Mouse (Mus musculus) thymus, adult 2 months (tissue): Measurements from ENCODE around the gene Eng. TPM values are rescaled to one million over a fixed set of nuclear protein-coding genes. Genes with fewer than 3 reads are reported as not detected.

Source experiments
- DNase-seq: peaks from one replicate; pipeline ENCODE4 v3.0.0; 2021
- H3K27ac ChIP-seq: fragments of 200-500 bp; 2 replicates; pipeline ENCODE4 v1.5.1; 2012; ENCODE audit warnings: low read length, control low read depth; ENCODE audit not compliant: control insufficient read depth, insufficient read depth
- H3K27me3 ChIP-seq: fragments of 200-500 bp; 2 replicates; pipeline ENCODE4 v1.6.1; 2012; ENCODE audit warnings: mild to moderate bottlenecking, low read length, moderate library complexity, mixed read lengths; ENCODE audit not compliant: control insufficient read depth, insufficient read depth
- H3K36me3 ChIP-seq: fragments of 200-500 bp; 2 replicates; pipeline ENCODE4 v1.6.1; 2012; ENCODE audit warnings: mild to moderate bottlenecking, low read length, moderate library complexity; ENCODE audit not compliant: control insufficient read depth, insufficient read depth
- H3K4me1 ChIP-seq: fragments of 200-500 bp; replicated peaks from 2 replicates; pipeline ENCODE4 v1.6.1; 2012; ENCODE audit warnings: low read length; ENCODE audit not compliant: control insufficient read depth, insufficient read depth
- H3K4me3 ChIP-seq: fragments of 200-500 bp; 2 replicates; pipeline ENCODE4 v1.5.1; 2012; ENCODE audit warnings: mild to moderate bottlenecking, low read length, control low read depth, moderate library complexity; ENCODE audit not compliant: control insufficient read depth, insufficient read depth
- CTCF ChIP-seq: fragments of 200-500 bp; IDR thresholded peaks from 2 replicates; pipeline ENCODE4 v1.5.1; 2012; ENCODE audit warnings: mild to moderate bottlenecking, control low read depth, low read length, moderate library complexity, borderline replicate concordance; ENCODE audit not compliant: control insufficient read depth, poor library complexity, insufficient read depth; ENCODE audit errors: extremely low read depth
- POLR2A ChIP-seq: fragments of 200-500 bp; IDR thresholded peaks from 2 replicates; pipeline ENCODE4 v1.6.1; 2012; ENCODE audit warnings: mild to moderate bottlenecking, low read length, control low read depth, moderate library complexity; ENCODE audit not compliant: control insufficient read depth, poor library complexity, insufficient read depth; ENCODE audit errors: extremely low read depth
- WGBS: fragments of 180-500 bp; shearing (Covaris S2); methylation state at CpG from one replicate; pipeline ENCODE4 v1.1.7; 2018; 5-methylcytosine and 5-hydroxymethylcytosine counted together
- polyA plus RNA-seq: library from polyadenylated mRNA; depleted of rRNA; stranded (reverse); fragments of >200 nt; gene quantifications from 2 replicates; pipeline ENCODE4 v1.2.3, GENCODE M21; 2012

The Eng gene
- polyA plus RNA-seq, 1 experiment = 66.1 TPM

GRCm38 (mm10) chr2:32621517-32621859 lies 24.9 kb upstream of the Eng start, which contains the start of gene Ak1:
TSS of gene Ak1 (plus strand) at chr2:32621758.
- no peak for DNase-seq
- H3K27me3 ChIP-seq = no peaks in the 10 kb centered on the region
- WGBS = 68% methylated on average over 7 of the region's 7 CpGs
- no peaks in the 10 kb centered on the region for H3K36me3 ChIP-seq
- TF ChIP-seq POLR2A = no peak
- TF ChIP-seq CTCF = no peak
- H3K4me1 ChIP-seq = no peaks in the 10 kb centered on the region
- H3K27ac ChIP-seq = no peak within 1 kb of the TSS
- H3K4me3 ChIP-seq = no peak within 1 kb of the TSS

- Histone ChIP-seq H3K4me3 (no peak overlapping the region), H3K36me3 (no peaks in the 10 kb centered on the region), H3K27me3 (no peaks in the 10 kb centered on the region), H3K27ac (no peak overlapping the region), H3K4me1 (no peaks in the 10 kb centered on the region)
- WGBS = 92% methylated on average over 5 of the region's 5 CpGs
- DNase-seq = no peak
- TF ChIP-seq CTCF = no peak
- no peak for TF ChIP-seq POLR2A
These were observed 22.2 kb upstream of the Eng start for GRCm38 (mm10) chr2:32624111-32624748.

GRCm38 (mm10) chr2:32625212-32625872 lies 21.1 kb upstream of the Eng start:
- Histone ChIP-seq H3K36me3 (no peaks in the 10 kb centered on the region), H3K4me3 (no peak overlapping the region), H3K27me3 (no peaks in the 10 kb centered on the region), H3K27ac (no peak overlapping the region), H3K4me1 (no peaks in the 10 kb centered on the region)
- 31% methylated on average over 13 of the region's 13 CpGs for WGBS
- TF ChIP-seq POLR2A = no peak
- TF ChIP-seq CTCF = no peak
- DNase-seq = no peak

GRCm38 (mm10) chr2:32625873-32626694 lies 20.3 kb upstream of the Eng start:
- Histone ChIP-seq H3K27ac (no peak overlapping the region), H3K4me1 (no peaks in the 10 kb centered on the region), H3K4me3 (no peak overlapping the region), H3K27me3 (no peaks in the 10 kb centered on the region), H3K36me3 (no peaks in the 10 kb centered on the region)
- DNase-seq = no peak
- WGBS = 70% methylated on average over 5 of the region's 5 CpGs
- no peak for TF ChIP-seq POLR2A
- TF ChIP-seq CTCF = no peak

GRCm38 (mm10) chr2:32627266-32628043 lies 18.9 kb upstream of the Eng start:
- Histone ChIP-seq H3K27ac (no peak overlapping the region), H3K4me1 (no peaks in the 10 kb centered on the region), H3K27me3 (no peaks in the 10 kb centered on the region), H3K4me3 (no peak overlapping the region), H3K36me3 (no peaks in the 10 kb centered on the region)
- TF ChIP-seq CTCF (no peak), POLR2A (no peak)
- WGBS = 85% methylated on average over 20 of the region's 20 CpGs
- no peak for DNase-seq

GRCm38 (mm10) chr2:32628044-32628550 lies 18.3 kb upstream of the Eng start:
- no peaks in the 10 kb centered on the region for H3K27me3 ChIP-seq
- H3K4me1 ChIP-seq = no peaks in the 10 kb centered on the region
- 83% methylated on average over 4 of the region's 4 CpGs for WGBS
- no peak for DNase-seq
- H3K4me3 ChIP-seq = no peak overlapping the region
- no peak for TF ChIP-seq CTCF
- no peak for TF ChIP-seq POLR2A
- no peaks in the 10 kb centered on the region for H3K36me3 ChIP-seq
- H3K27ac ChIP-seq = no peak overlapping the region
